Comparison of ENCODE assay signal across 24 mouse cellular contexts in genomic region chr4:92152646-92153045, GRCm38 (mm10). TPM values are rescaled to one million over a fixed set of nuclear protein-coding genes. Genes with fewer than 3 reads are reported as not detected.
"Had no signal": no experiment of that assay in that cellular context is flagged by ENCODE, and none has a peak within 500 bp of the region (broad histone marks: within the 10 kb centered on the region; RNA-seq: fewer than 3 reads in every experiment).

No protein-coding gene starts in this region.

- H3K4me2 ChIP-seq: neural tube, embryonic 13.5 days; neural tube, embryonic 15.5 days; stomach, embryonic 15.5 days had no signal

- DNase-seq: right cerebral cortex, adult 18-20 months; right cerebral cortex, postnatal 14 days; right cerebral cortex, postnatal 25 days; right cerebral cortex, postnatal 4 days; spleen, adult 18-20 months; thymus, adult 18-20 months; thymus, adult 2 months; thymus, postnatal 14 days; thymus, postnatal 25 days; thymus, postnatal 36 days; thymus, postnatal 4 days had no signal

- H3K27ac ChIP-seq: neural tube, embryonic 15.5 days; stomach, embryonic 15.5 days; stomach, postnatal 0 days had no signal

- H3K9me3 ChIP-seq: neural tube, embryonic 13.5 days; neural tube, embryonic 15.5 days; stomach, embryonic 15.5 days had no signal

- H3K4me3 ChIP-seq: neural tube, embryonic 13.5 days; neural tube, embryonic 15.5 days; stomach, embryonic 15.5 days had no signal

- H3K4me1 ChIP-seq: neural tube, embryonic 15.5 days; stomach, embryonic 15.5 days had no signal

- H3K36me3 ChIP-seq: neural tube, embryonic 13.5 days; neural tube, embryonic 15.5 days; stomach, embryonic 15.5 days had no signal

- H3K9ac ChIP-seq: neural tube, embryonic 13.5 days; neural tube, embryonic 15.5 days; stomach, embryonic 15.5 days had no signal

- H3K27me3 ChIP-seq: neural tube, embryonic 13.5 days; neural tube, embryonic 15.5 days; stomach, embryonic 15.5 days had no signal

RNA-seq across cellular contexts. Expression of gene Izumo3, which starts 5.6 kb away (rescaled TPM):
- total RNA-seq: neutrophil, adult 5-6 weeks had no signal
- polyA plus RNA-seq: neural tube, embryonic 13.5 days; neural tube, embryonic 14.5 days; neural tube, embryonic 15.5 days; small intestine, adult 2 months; spleen, adult 2 months; stomach, embryonic 14.5 days; stomach, embryonic 15.5 days; stomach, embryonic 16.5 days; stomach, postnatal 0 days; thymus, adult 2 months; thymus, postnatal 0 days; urinary bladder, adult 2 months had no signal

RNA-seq across cellular contexts. Expression of gene Gm12666, which starts 38.9 kb away (rescaled TPM):
- total RNA-seq: neutrophil, adult 5-6 weeks had no signal
- polyA plus RNA-seq: neural tube, embryonic 14.5 days; neural tube, embryonic 15.5 days; small intestine, adult 2 months; spleen, adult 2 months; stomach, embryonic 14.5 days; stomach, embryonic 15.5 days; stomach, embryonic 16.5 days; stomach, postnatal 0 days; testis, adult 2 months; thymus, adult 2 months; thymus, postnatal 0 days; urinary bladder, adult 2 months had no signal
